Mouse (Mus musculus) heart, embryonic 16.5 days (tissue): ENCODE measurements at regions not wholly inside any gene's neighbourhood (a gene's known extent, or its start where the extent isn't known, plus 50 kb on each side); places are given as distances from the start of the nearest gene placed in this dataset.

Source experiments
- ATAC-seq: fragments of 200-750 bp; cut with Nextera tagmentation; replicated peaks from 2 replicates; pipeline ENCODE4 v1.8.0; 2017; ENCODE audit warnings: moderate number of reproducible peaks; ENCODE audit not compliant: insufficient read depth, low FRiP score; ENCODE audit errors: extremely low read depth
- H3K27ac ChIP-seq: fragments of 300-500 bp; sonication (generic); 2 replicates; pipeline ENCODE4 v1.5.1; 2014; ENCODE audit warnings: mild to moderate bottlenecking, low read length, control low read depth, moderate library complexity
- H3K27me3 ChIP-seq: fragments of 300-500 bp; sonication (generic); 2 replicates; pipeline ENCODE4 v1.6.1; 2014; ENCODE audit warnings: low read length, mixed read lengths; ENCODE audit not compliant: control insufficient read depth, insufficient read depth
- H3K36me3 ChIP-seq: fragments of 300-500 bp; sonication (generic); 2 replicates; pipeline ENCODE4 v1.6.1; 2014; ENCODE audit not compliant: control insufficient read depth, insufficient read depth
- H3K4me1 ChIP-seq: fragments of 300-500 bp; sonication (generic); 2 replicates; pipeline ENCODE4 v1.6.1; 2014; ENCODE audit warnings: low read length, mixed read lengths; ENCODE audit not compliant: control insufficient read depth, insufficient read depth
- H3K4me2 ChIP-seq: fragments of 300-500 bp; sonication (generic); 2 replicates; pipeline ENCODE4 v1.6.1; 2014; ENCODE audit warnings: low read depth, mild to moderate bottlenecking, control low read depth, low read length
- H3K4me3 ChIP-seq: fragments of 300-500 bp; sonication (generic); 2 replicates; pipeline ENCODE4 v1.5.1; 2014; ENCODE audit warnings: mild to moderate bottlenecking, control low read depth, low read length
- H3K9ac ChIP-seq: fragments of 300-500 bp; sonication (generic); 2 replicates; pipeline ENCODE4 v1.6.1; 2014; ENCODE audit warnings: low read length, control low read depth
- H3K9me3 ChIP-seq: fragments of 300-500 bp; sonication (generic); replicated peaks from 2 replicates; pipeline ENCODE4 v1.6.1; 2016; ENCODE audit warnings: low read length; ENCODE audit not compliant: control insufficient read depth
- WGBS: fragments of 180-500 bp; shearing (Covaris S2); extraction: QIAGEN DNeasy Blood & Tissue Kit; methylation state at CpG from one replicate; pipeline ENCODE4 v1.1.7; 2014; 5-methylcytosine and 5-hydroxymethylcytosine counted together

DNA sequence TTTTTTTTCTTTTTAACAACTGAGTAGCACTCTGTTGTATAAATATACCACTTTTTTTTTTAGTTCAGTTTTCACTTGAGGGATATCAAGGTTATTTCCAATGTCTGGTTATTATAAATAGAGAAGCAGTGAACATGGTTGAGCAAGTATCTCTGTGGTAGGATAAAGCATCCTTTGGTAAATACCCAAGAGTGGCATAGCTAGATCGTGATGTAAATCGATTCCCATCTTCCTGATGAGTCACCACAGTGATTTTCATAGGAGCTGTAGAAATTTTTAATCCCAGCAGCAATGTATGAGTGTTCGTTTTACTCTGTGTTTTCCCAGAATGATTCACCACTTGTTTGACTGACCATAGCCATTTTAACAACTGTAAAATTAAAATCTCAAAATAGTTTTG, 2212.0 kb downstream of the 9330182O14Rik start:
- ATAC-seq = no peak
- H3K9me3 ChIP-seq = peaks cover 4% of the 10 kb centered on the region; the same call in 1 of the 2 replicates
- H3K4me1 ChIP-seq = no peaks in the 10 kb centered on the region
- 77% methylated on average over 3 of the region's 3 CpGs for WGBS
- H3K27me3 ChIP-seq = no peaks in the 10 kb centered on the region
- no peaks in the 10 kb centered on the region for H3K36me3 ChIP-seq
- no peak overlapping the region for H3K27ac ChIP-seq
- no peak overlapping the region for H3K4me2 ChIP-seq
- no peak overlapping the region for H3K4me3 ChIP-seq
- H3K9ac ChIP-seq = no peak overlapping the region

GRCm38 (mm10) chr15:42361871-42362270, 2227.7 kb downstream of the 9330182O14Rik start:
- no peak overlapping the region for H3K4me3 ChIP-seq
- H3K4me2 ChIP-seq = no peak overlapping the region
- H3K4me1 ChIP-seq = no peaks in the 10 kb centered on the region
- no peaks in the 10 kb centered on the region for H3K36me3 ChIP-seq
- H3K9ac ChIP-seq = no peak overlapping the region
- H3K9me3 ChIP-seq = no peaks in the 10 kb centered on the region
- ATAC-seq = no peak
- no peaks in the 10 kb centered on the region for H3K27me3 ChIP-seq
- no peak overlapping the region for H3K27ac ChIP-seq

DNA sequence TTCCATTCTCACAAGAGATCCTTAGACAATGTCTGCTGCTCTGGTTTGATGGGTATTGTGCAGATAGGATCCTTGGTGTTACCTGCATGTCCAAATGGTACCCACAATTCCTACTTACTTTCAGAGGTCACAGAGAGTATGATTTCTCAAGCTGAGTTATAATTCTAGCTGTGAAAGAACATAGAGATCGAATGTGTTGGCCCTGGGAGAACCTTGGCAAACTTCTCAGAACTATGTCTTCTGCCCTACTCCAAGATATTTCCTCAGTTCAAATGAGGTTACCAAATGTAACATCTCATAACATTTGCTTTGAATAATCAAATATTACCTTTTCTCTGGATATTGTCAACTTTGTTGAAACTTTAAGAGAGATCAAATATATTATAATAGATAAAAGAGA, 2230.8 kb downstream of the 9330182O14Rik start:
- H3K27me3 ChIP-seq = no peaks in the 10 kb centered on the region
- H3K36me3 ChIP-seq = no peaks in the 10 kb centered on the region
- no peak overlapping the region for H3K27ac ChIP-seq
- no peak overlapping the region for H3K9ac ChIP-seq
- 77% methylated on average over 1 of the region's 1 CpGs for WGBS
- H3K4me1 ChIP-seq = no peaks in the 10 kb centered on the region
- no peak overlapping the region for H3K4me3 ChIP-seq
- ATAC-seq = no peak
- no peak overlapping the region for H3K4me2 ChIP-seq
- H3K9me3 ChIP-seq = no peaks in the 10 kb centered on the region

- Histone ChIP-seq H3K27ac (no peak overlapping the region), H3K4me3 (no peak overlapping the region), H3K36me3 (no peaks in the 10 kb centered on the region), H3K4me1 (no peaks in the 10 kb centered on the region), H3K9me3 (no peaks in the 10 kb centered on the region), H3K27me3 (no peaks in the 10 kb centered on the region), H3K9ac (no peak overlapping the region), H3K4me2 (no peak overlapping the region)
- WGBS = 72% methylated on average over 3 of the region's 3 CpGs
- no peak for ATAC-seq
Observed at GRCm38 (mm10) chr15:42366796-42367195, 2232.6 kb downstream of the 9330182O14Rik start.

DNA sequence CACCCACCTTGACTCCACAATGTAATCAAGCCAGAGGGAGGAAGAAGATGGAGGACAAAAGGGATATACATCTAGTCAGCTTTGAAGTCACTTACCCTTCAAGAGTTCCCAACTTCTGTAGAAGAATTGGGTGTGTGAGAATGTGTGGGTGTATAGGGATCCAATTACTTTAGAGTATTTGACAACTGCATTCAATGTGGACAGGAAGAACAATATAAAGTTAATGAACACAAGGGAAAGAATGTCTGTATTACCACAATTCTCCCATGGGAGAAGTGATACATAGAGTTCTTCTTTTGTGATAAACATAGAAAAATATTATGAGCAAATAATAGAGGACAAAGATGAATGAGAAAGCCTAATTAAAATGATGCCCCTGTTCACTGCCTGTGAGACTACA, 2235.4 kb downstream of the 9330182O14Rik start:
- Histone ChIP-seq H3K4me2 (no peak overlapping the region), H3K36me3 (no peaks in the 10 kb centered on the region), H3K4me1 (no peaks in the 10 kb centered on the region), H3K9me3 (no peaks in the 10 kb centered on the region), H3K9ac (no peak overlapping the region), H3K4me3 (no peak overlapping the region), H3K27me3 (no peaks in the 10 kb centered on the region), H3K27ac (no peak overlapping the region)
- no peak for ATAC-seq

DNA sequence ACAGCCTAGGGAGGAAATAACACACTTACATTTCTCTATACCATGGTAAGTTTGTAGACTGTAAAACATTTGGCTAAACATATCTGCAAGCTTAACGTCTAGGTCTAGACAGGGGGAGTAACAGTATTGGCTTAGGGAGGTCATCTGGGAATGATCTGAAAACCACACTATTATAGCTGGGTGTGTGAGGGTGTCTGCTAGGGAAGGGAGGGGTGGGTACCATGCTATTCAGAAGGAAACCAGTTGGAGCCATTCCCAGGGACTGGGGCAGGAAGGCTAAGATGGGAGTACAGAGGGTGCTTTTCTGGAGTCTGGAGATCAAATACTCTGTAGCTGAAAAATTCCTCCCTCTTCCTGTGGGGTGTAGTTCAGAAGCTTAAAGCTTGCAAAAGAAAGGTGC, 2235.9 kb downstream of the 9330182O14Rik start:
- H3K4me2 ChIP-seq = no peak overlapping the region
- H3K36me3 ChIP-seq = no peaks in the 10 kb centered on the region
- no peak for ATAC-seq
- no peaks in the 10 kb centered on the region for H3K9me3 ChIP-seq
- WGBS = 51% methylated on average over 1 of the region's 1 CpGs
- H3K27me3 ChIP-seq = no peaks in the 10 kb centered on the region
- H3K4me1 ChIP-seq = no peaks in the 10 kb centered on the region
- no peak overlapping the region for H3K4me3 ChIP-seq
- no peak overlapping the region for H3K27ac ChIP-seq
- no peak overlapping the region for H3K9ac ChIP-seq

- ATAC-seq = no peak
- Histone ChIP-seq H3K9me3 (no peaks in the 10 kb centered on the region), H3K27me3 (no peaks in the 10 kb centered on the region), H3K4me3 (no peak overlapping the region), H3K4me1 (no peaks in the 10 kb centered on the region), H3K4me2 (no peak overlapping the region), H3K9ac (no peak overlapping the region), H3K27ac (no peak overlapping the region), H3K36me3 (no peaks in the 10 kb centered on the region)
- WGBS = 91% methylated on average over 2 of the region's 2 CpGs
Observed at GRCm38 (mm10) chr15:42372704-42373286, 2238.6 kb downstream of the 9330182O14Rik start.
